Mouse (Mus musculus) liver, postnatal 0 days (tissue): ENCODE measurements around the gene Pnpla2.
"Not testable (repeated sequence)": the region's sequence is repeated elsewhere in the genome, so short reads cannot be mapped to it uniquely, and the experiment has no call there.

Experiments used
- CTCF ChIP-seq: sonication (generic); IDR thresholded peaks from 2 replicates; pipeline ENCODE4 v1.5.1; 2016; ENCODE audit warnings: antibody characterized with exemption, low read depth
- EP300 ChIP-seq: IDR thresholded peaks from 2 replicates; pipeline ENCODE4 v1.6.1; 2016; ENCODE audit warnings: antibody characterized with exemption, low read depth, mild to moderate bottlenecking

DNA sequence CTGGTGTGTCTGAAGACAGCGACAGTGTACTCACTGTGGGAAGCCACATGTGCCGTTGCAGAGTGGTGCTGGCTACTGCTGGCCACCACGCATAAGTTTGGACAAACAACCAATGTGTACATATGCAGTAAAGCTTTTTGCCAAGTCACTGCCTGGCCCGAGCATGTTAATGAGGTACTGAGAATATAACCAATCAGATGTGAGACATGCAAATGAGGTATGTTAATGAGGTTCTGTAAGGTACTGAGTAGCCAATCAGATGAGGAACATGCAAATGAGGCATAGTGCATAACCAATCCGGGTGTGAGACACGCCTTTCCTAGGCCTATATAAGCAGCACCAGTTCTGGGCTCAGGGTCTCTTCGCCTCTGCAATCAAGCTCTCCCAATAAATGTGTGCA, 47.3 kb upstream of the Pnpla2 start:
- TF ChIP-seq CTCF, EP300: not testable (repeated sequence)
